Mouse (Mus musculus) gastrocnemius, adult 2 months (tissue): ENCODE measurements at regions not wholly inside any gene's neighbourhood (a gene's known extent, or its start where the extent isn't known, plus 50 kb on each side); places are given as distances from the start of the nearest gene placed in this dataset.

Source experiments
- DNase-seq: peaks from one replicate; pipeline ENCODE4 v3.0.0; 2022
- H3K27ac ChIP-seq: fragments of 200-600 bp; 2 replicates; pipeline ENCODE4 v1.8.1; 2022; ENCODE audit warnings: mild to moderate bottlenecking
- H3K4me3 ChIP-seq: fragments of 200-600 bp; 2 replicates; pipeline ENCODE4 v1.8.1; 2022; ENCODE audit warnings: mild to moderate bottlenecking, moderate library complexity
- CTCF ChIP-seq: fragments of 200-600 bp; IDR thresholded peaks from 2 replicates; pipeline ENCODE4 v1.8.1; 2022; ENCODE audit warnings: antibody characterized with exemption, mild to moderate bottlenecking, moderate library complexity
- intact Hi-C: fragments of 180-260 bp; cut with DNase I; formaldehyde crosslinking; loops from one replicate; pipeline ENCODE4 v1.15.1; 2025

GRCm38 (mm10) chr6:31719614-31720013 is 155.8 kb upstream of the Podxl start:
- no peak for DNase-seq
- Histone ChIP-seq H3K4me3 (no peak overlapping the region), H3K27ac (no peak overlapping the region)
- intact Hi-C loops: no loop called here
- no peak for TF ChIP-seq CTCF

- DNase-seq: no peak
- Histone ChIP-seq H3K4me3 (no peak overlapping the region), H3K27ac (no peak overlapping the region)
- TF ChIP-seq CTCF: no peak
- intact Hi-C loops: no loop called here
Measured at GRCm38 (mm10) chr6:31718843-31719242, 155.1 kb upstream of the Podxl start.

- intact Hi-C loops: no loop called here
- DNase-seq: no peak
- no peak for TF ChIP-seq CTCF
- H3K27ac ChIP-seq: no peak overlapping the region
- no peak overlapping the region for H3K4me3 ChIP-seq
Measured at GRCm38 (mm10) chr6:31717531-31717930, 153.8 kb upstream of the Podxl start.

- no peak overlapping the region for H3K4me3 ChIP-seq
- H3K27ac ChIP-seq: no peak overlapping the region
- intact Hi-C loops: no loop called here
- no peak for TF ChIP-seq CTCF
- no peak for DNase-seq
Measured at GRCm38 (mm10) chr6:31707256-31707655, 143.5 kb upstream of the Podxl start.

- TF ChIP-seq CTCF: no peak
- Histone ChIP-seq H3K4me3 (no peak overlapping the region), H3K27ac (no peak overlapping the region)
- DNase-seq: no peak
- intact Hi-C loops: no loop called here
Measured at GRCm38 (mm10) chr6:31704191-31704590, 140.4 kb upstream of the Podxl start.

GRCm38 (mm10) chr6:31702931-31703330 is 139.2 kb upstream of the Podxl start:
- Histone ChIP-seq H3K4me3 (no peak overlapping the region), H3K27ac (no peak overlapping the region)
- DNase-seq: no peak
- no peak for TF ChIP-seq CTCF
- intact Hi-C loops: no loop called here

GRCm38 (mm10) chr6:31695885-31696284 is 132.1 kb upstream of the Podxl start:
- TF ChIP-seq CTCF: peak; percentile 19; the same call in 1 of the 2 replicates
- Histone ChIP-seq H3K4me3 (no peak overlapping the region), H3K27ac (no peak overlapping the region)
- DNase-seq: no peak
- intact Hi-C loops: no loop called here

- peak; percentile 37 for TF ChIP-seq CTCF
- intact Hi-C loops: no loop called here
Measured at GRCm38 (mm10) chr6:31693047-31693446, 129.3 kb upstream of the Podxl start.

GRCm38 (mm10) chr6:31692024-31692423 is 128.2 kb upstream of the Podxl start:
- intact Hi-C loops: no loop called here
- Histone ChIP-seq H3K4me3 (no peak overlapping the region), H3K27ac (no peak overlapping the region)
- no peak for TF ChIP-seq CTCF
- no peak for DNase-seq

More at GRCm38 (mm10) chr6:31693047-31693446, 129.3 kb upstream of the Podxl start:
- Histone ChIP-seq H3K27ac (no peak overlapping the region), H3K4me3 (no peak overlapping the region)
- no peak for DNase-seq

GRCm38 (mm10) chr6:31680101-31680500 is 116.3 kb upstream of the Podxl start:
- no peak for DNase-seq
- no peak for TF ChIP-seq CTCF
- intact Hi-C loops: no loop called here
- Histone ChIP-seq H3K27ac (no peak overlapping the region), H3K4me3 (no peak overlapping the region)

GRCm38 (mm10) chr6:31665671-31666486 is 102.1 kb upstream of the Podxl start:
- DNase-seq: no peak
- peak; percentile 9; the same call in 1 of the 2 replicates for TF ChIP-seq CTCF
- Histone ChIP-seq H3K27ac (no peak overlapping the region), H3K4me3 (no peak overlapping the region)
- intact Hi-C loops: no loop called here

GRCm38 (mm10) chr6:31664495-31664894 is 100.7 kb upstream of the Podxl start:
- Histone ChIP-seq H3K4me3 (no peak overlapping the region), H3K27ac (no peak overlapping the region)
- DNase-seq: peak; percentile 63
- peak; percentile 87 for TF ChIP-seq CTCF
- intact Hi-C loops: no loop called here

- Histone ChIP-seq H3K4me3 (peak overlapping the region; percentile 32; the same call in 1 of the 2 replicates), H3K27ac (no peak overlapping the region)
- peak; percentile 66 for DNase-seq
- intact Hi-C loops: no loop called here
- TF ChIP-seq CTCF: peak; percentile 89
Measured at GRCm38 (mm10) chr6:31660778-31661177, 97.0 kb upstream of the Podxl start.

GRCm38 (mm10) chr6:31659901-31660300 is 96.1 kb upstream of the Podxl start:
- no peak overlapping the region for H3K4me3 ChIP-seq
- no peak overlapping the region for H3K27ac ChIP-seq
- no peak for DNase-seq
- no peak for TF ChIP-seq CTCF
- intact Hi-C loops: no loop called here
